Mouse (Mus musculus): ENCODE data around the gene Xpo6. TPM values are rescaled to one million over a fixed set of nuclear protein-coding genes. Genes with fewer than 3 reads are reported as not detected.

Gene Xpo6
- total and polyA plus RNA-seq, 2 experiments from 2014 or later = 14.2 to 78.8 TPM

GRCm38 (mm10) chr7:126086321-126086741, 114.0 kb downstream of the Xpo6 start:
- H3K9ac ChIP-seq (replicated peaks; ENCODE audit: low read depth, low read length) = no peak overlapping the region
- TF ChIP-seq CTCF (IDR thresholded peaks at IDR 0.05; ENCODE audit: low read depth) (no peak), EP300 (IDR thresholded peaks at IDR 0.05; ENCODE audit: low read depth) (no peak)
- ATAC-seq (ENCODE audit: insufficient read depth, low read depth) (peak; percentile 16; the same call in 1 of the 2 replicates), DNase-seq (ENCODE audit: low spot score) (peak; percentile 37)
- no peak overlapping the region for H3K27ac ChIP-seq (ENCODE audit: low read depth)
- H3K9me3 ChIP-seq (replicated peaks; ENCODE audit: control insufficient read depth, low read length) = no peaks in the 10 kb centered on the region
- no peak overlapping the region for H3K4me2 ChIP-seq (ENCODE audit: low read depth, low read length)
- peaks cover 29% of the 10 kb centered on the region for H3K27me3 ChIP-seq (ENCODE audit: control insufficient read depth, insufficient read depth, low read length)
- H3K36me3 ChIP-seq (replicated peaks; ENCODE audit: control insufficient read depth, insufficient read depth, low read length) = no peaks in the 10 kb centered on the region
- whole genome bisulfite sequencing = 18% methylated on average over 6 of the region's 6 CpGs
- H3K4me1 ChIP-seq (ENCODE audit: control insufficient read depth, insufficient read depth) = peaks cover 8% of the 10 kb centered on the region; the same call in 1 of the 2 replicates
- H3K4me3 ChIP-seq (ENCODE audit: low read depth, low read length) = no peak overlapping the region

GRCm38 (mm10) chr7:126085154-126085553, 115.1 kb downstream of the Xpo6 start:
- WGBS = 89% methylated on average over 9 of the region's 9 CpGs
- peaks cover 41% of the 10 kb centered on the region for H3K27me3 ChIP-seq (ENCODE audit: control insufficient read depth, insufficient read depth, low read length)
- no peak overlapping the region for H3K27ac ChIP-seq (ENCODE audit: low read depth)
- H3K9ac ChIP-seq (replicated peaks; ENCODE audit: low read depth, low read length) = no peak overlapping the region
- no peak overlapping the region for H3K4me2 ChIP-seq (ENCODE audit: low read depth, low read length)
- H3K4me1 ChIP-seq (ENCODE audit: control insufficient read depth, insufficient read depth) = peaks cover 8% of the 10 kb centered on the region; the same call in 1 of the 2 replicates
- no peaks in the 10 kb centered on the region for H3K36me3 ChIP-seq (replicated peaks; ENCODE audit: control insufficient read depth, insufficient read depth, low read length)
- H3K4me3 ChIP-seq (ENCODE audit: low read depth, low read length) = no peak overlapping the region
- H3K9me3 ChIP-seq (replicated peaks; ENCODE audit: control insufficient read depth, low read length) = no peaks in the 10 kb centered on the region
- TF ChIP-seq CTCF (IDR thresholded peaks at IDR 0.05; ENCODE audit: low read depth) = no peak
- ATAC-seq (ENCODE audit: insufficient read depth, low read depth) (no peak), DNase-seq (ENCODE audit: low spot score) (no peak)

DNA sequence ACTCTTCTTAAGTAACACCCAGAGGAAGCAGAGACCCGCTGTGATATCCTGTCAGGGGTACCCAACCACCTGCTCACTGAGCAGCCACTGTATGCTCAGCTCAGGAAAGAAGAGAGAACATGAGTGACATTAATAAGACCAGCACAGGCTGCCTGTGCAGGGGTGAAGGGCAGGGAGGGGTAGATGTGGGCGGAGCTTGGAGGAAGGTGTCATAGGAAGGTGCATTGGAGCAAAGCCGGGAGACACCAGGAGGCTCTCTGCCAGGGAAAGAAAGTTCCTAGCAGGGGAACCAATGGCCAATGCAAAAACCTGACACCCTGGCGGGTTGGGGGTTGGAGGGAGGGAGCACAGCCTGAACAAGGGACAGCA, 116.3 kb downstream of the Xpo6 start:
- ATAC-seq (ENCODE audit: insufficient read depth, low read depth) (no peak), DNase-seq (ENCODE audit: low spot score) (no peak)
- WGBS = 37% methylated on average over 4 of the region's 4 CpGs
- H3K4me1 ChIP-seq (ENCODE audit: control insufficient read depth, insufficient read depth) = peaks cover 8% of the 10 kb centered on the region; the same call in 1 of the 2 replicates
- H3K27me3 ChIP-seq (ENCODE audit: control insufficient read depth, insufficient read depth, low read length) = peaks cover 43% of the 10 kb centered on the region
- TF ChIP-seq CTCF (IDR thresholded peaks at IDR 0.05; ENCODE audit: low read depth) (no peak), EP300 (IDR thresholded peaks at IDR 0.05; ENCODE audit: low read depth) (no peak)
- no peak overlapping the region for H3K4me3 ChIP-seq (ENCODE audit: low read depth, low read length)
- no peak overlapping the region for H3K27ac ChIP-seq (ENCODE audit: low read depth)
- no peak overlapping the region for H3K4me2 ChIP-seq (ENCODE audit: low read depth, low read length)
- no peaks in the 10 kb centered on the region for H3K36me3 ChIP-seq (replicated peaks; ENCODE audit: control insufficient read depth, insufficient read depth, low read length)
- no peaks in the 10 kb centered on the region for H3K9me3 ChIP-seq (replicated peaks; ENCODE audit: control insufficient read depth, low read length)
- H3K9ac ChIP-seq (replicated peaks; ENCODE audit: low read depth, low read length) = no peak overlapping the region

GRCm38 (mm10) chr7:126083341-126083979, 116.8 kb downstream of the Xpo6 start:
- H3K36me3 ChIP-seq (replicated peaks; ENCODE audit: control insufficient read depth, insufficient read depth, low read length) = no peaks in the 10 kb centered on the region
- H3K9me3 ChIP-seq (replicated peaks; ENCODE audit: control insufficient read depth, low read length) = no peaks in the 10 kb centered on the region
- no peak overlapping the region for H3K4me2 ChIP-seq (ENCODE audit: low read depth, low read length)
- peaks cover 8% of the 10 kb centered on the region; the same call in 1 of the 2 replicates for H3K4me1 ChIP-seq (ENCODE audit: control insufficient read depth, insufficient read depth)
- DNase-seq (ENCODE audit: low spot score) = peak; percentile 47
- TF ChIP-seq CTCF (IDR thresholded peaks at IDR 0.05; ENCODE audit: low read depth) = peak; percentile 55
- no peak for TF ChIP-seq EP300 (IDR thresholded peaks at IDR 0.05; ENCODE audit: low read depth)
- no peak overlapping the region for H3K9ac ChIP-seq (replicated peaks; ENCODE audit: low read depth, low read length)
- no peak for ATAC-seq (ENCODE audit: insufficient read depth, low read depth)
- WGBS = 21% methylated on average over 9 of the region's 9 CpGs
- no peak overlapping the region for H3K27ac ChIP-seq (ENCODE audit: low read depth)
- peaks cover 43% of the 10 kb centered on the region for H3K27me3 ChIP-seq (ENCODE audit: control insufficient read depth, insufficient read depth, low read length)
- H3K4me3 ChIP-seq (ENCODE audit: low read depth, low read length) = no peak overlapping the region

- TF ChIP-seq EP300 (IDR thresholded peaks at IDR 0.05; ENCODE audit: low read depth) = no peak
- TF ChIP-seq CTCF (IDR thresholded peaks at IDR 0.05; ENCODE audit: low read depth) = no peak
- Histone ChIP-seq H3K27ac (ENCODE audit: low read depth) (peak within 1 kb of the TSS; percentile 18; the same call in 1 of the 2 replicates), H3K9ac (replicated peaks; ENCODE audit: low read depth, low read length) (peak within 1 kb of the TSS; percentile 62), H3K4me2 (ENCODE audit: low read depth, low read length) (peak within 1 kb of the TSS; percentile 98), H3K36me3 (replicated peaks; ENCODE audit: control insufficient read depth, insufficient read depth, low read length) (no peaks in the 10 kb centered on the region), H3K27me3 (ENCODE audit: control insufficient read depth, insufficient read depth, low read length) (peaks cover 43% of the 10 kb centered on the region), H3K4me1 (ENCODE audit: control insufficient read depth, insufficient read depth) (peaks cover 8% of the 10 kb centered on the region; the same call in 1 of the 2 replicates), H3K9me3 (replicated peaks; ENCODE audit: control insufficient read depth, low read length) (no peaks in the 10 kb centered on the region), H3K4me3 (ENCODE audit: low read depth, low read length) (peak within 1 kb of the TSS; percentile 69)
- WGBS = 1% methylated on average over 39 of the region's 49 CpGs
- peak; percentile 48 for ATAC-seq (ENCODE audit: insufficient read depth, low read depth)
- no peak for DNase-seq (ENCODE audit: low spot score)
These were observed 118.0 kb downstream of the Xpo6 start, which contains the start of gene Gsg1l for GRCm38 (mm10) chr7:126082286-126082741. Gsg1l (minus strand) TSS chr7:126082411.
